Mouse (Mus musculus) cortical plate, adult 2 months (tissue): ENCODE results near the gene Klhdc4.

Experiments
- CTCF ChIP-seq: fragments of 200-500 bp; IDR thresholded peaks from 2 replicates; pipeline ENCODE4 v1.5.1; 2011; ENCODE audit warnings: mild to moderate bottlenecking, control low read depth, low read length; ENCODE audit not compliant: insufficient read depth; ENCODE audit errors: extremely low read depth
- POLR2A ChIP-seq: fragments of 200-500 bp; IDR thresholded peaks from 2 replicates; pipeline ENCODE4 v1.6.1; 2011; ENCODE audit warnings: mild to moderate bottlenecking, low read length, control low read depth; ENCODE audit not compliant: insufficient read depth; ENCODE audit errors: extremely low read depth

- TF ChIP-seq POLR2A (no peak), CTCF (no peak)
Measured at GRCm38 (mm10) chr8:121794151-121794550, 35.2 kb downstream of the Klhdc4 start.
